Mouse (Mus musculus): ENCODE data around the gene Phlda1. TPM values are rescaled to one million over a fixed set of nuclear protein-coding genes. Genes with fewer than 3 reads are reported as not detected.

The Phlda1 gene
- total RNA-seq, 2 experiments from 2014 or later, result 30.9 to 34.3 TPM

Other genes with a start within 250 kb of the Phlda1 start
- gene Bbs10, start 207.6 kb upstream of the Phlda1 start, total RNA-seq (2021), result 1 to 10 TPM; 5.8 to 7.1 TPM
- gene Nap1l1, start 33.1 kb upstream of the Phlda1 start, total RNA-seq (2021), result 100 to 1,000 TPM; 210 to 235 TPM

Data from left cerebral cortex, postnatal 36 days (tissue).